Mouse (Mus musculus) hindbrain, embryonic 10.5 days (tissue): ENCODE data around the gene 3110082I17Rik. TPM values are rescaled to one million over a fixed set of nuclear protein-coding genes. Genes with fewer than 3 reads are reported as not detected.
A peak's percentile ranks its signal among the peaks of the same experiment; 100 is the strongest.

ENCODE experiments used
- DNase-seq: peaks from one replicate; pipeline ENCODE4 v3.0.0-alpha.2; 2017; ENCODE audit warnings: low spot score
- H3K27ac ChIP-seq: fragments of 300-500 bp; sonication (generic); 2 replicates; pipeline ENCODE4 v1.5.1; 2016; ENCODE audit warnings: mild to moderate bottlenecking, moderate library complexity
- H3K27me3 ChIP-seq: fragments of 300-500 bp; sonication (generic); 2 replicates; pipeline ENCODE4 v1.6.1; 2016; ENCODE audit warnings: mild to moderate bottlenecking; ENCODE audit not compliant: poor library complexity, insufficient read depth, severe bottlenecking
- H3K36me3 ChIP-seq: fragments of 300-500 bp; sonication (generic); 2 replicates; pipeline ENCODE4 v1.6.1; 2016; ENCODE audit warnings: mild to moderate bottlenecking, moderate library complexity
- H3K4me1 ChIP-seq: fragments of 300-500 bp; sonication (generic); replicated peaks from 2 replicates; pipeline ENCODE4 v1.6.1; 2016; ENCODE audit warnings: mild to moderate bottlenecking
- H3K4me3 ChIP-seq: fragments of 300-500 bp; sonication (generic); 2 replicates; pipeline ENCODE4 v1.5.1; 2016; ENCODE audit warnings: mild to moderate bottlenecking, moderate library complexity
- H3K9me3 ChIP-seq: fragments of 300-500 bp; sonication (generic); 2 replicates; pipeline ENCODE4 v1.6.1; 2016; ENCODE audit warnings: mild to moderate bottlenecking, moderate library complexity
- WGBS: fragments of 180-500 bp; shearing (Covaris S2); methylation state at CpG from one replicate; pipeline ENCODE4 v1.1.7; 2016; 5-methylcytosine and 5-hydroxymethylcytosine counted together
- polyA plus RNA-seq: library from polyadenylated mRNA; unstranded; fragments of >200 nt; fragmentation: Nextera tagmentation; extraction: Ambion mirVana; gene quantifications from 2 replicates; pipeline ENCODE4 v1.2.1, GENCODE M21; 2016

3110082I17Rik gene
- polyA plus RNA-seq, 1 experiment from 2014 or later = 49.1 TPM

GRCm38 (mm10) chr5:139327634-139328020 lies 132.7 kb downstream of the 3110082I17Rik start:
- WGBS = 79% methylated on average over 7 of the region's 7 CpGs
- H3K4me3 ChIP-seq = no peak overlapping the region
- DNase-seq = no peak
- peaks cover 21% of the 10 kb centered on the region for H3K4me1 ChIP-seq
- H3K27ac ChIP-seq = no peak overlapping the region
- H3K9me3 ChIP-seq = no peaks in the 10 kb centered on the region
- no peaks in the 10 kb centered on the region for H3K36me3 ChIP-seq
- peaks cover 63% of the 10 kb centered on the region for H3K27me3 ChIP-seq

GRCm38 (mm10) chr5:139326986-139327633 lies 133.2 kb downstream of the 3110082I17Rik start:
- DNase-seq = no peak
- Histone ChIP-seq H3K4me1 (peaks cover 21% of the 10 kb centered on the region), H3K27ac (no peak overlapping the region), H3K4me3 (no peak overlapping the region), H3K27me3 (peaks cover 68% of the 10 kb centered on the region), H3K36me3 (no peaks in the 10 kb centered on the region), H3K9me3 (no peaks in the 10 kb centered on the region)
- 72% methylated on average over 7 of the region's 7 CpGs for WGBS

GRCm38 (mm10) chr5:139326111-139326696 lies 134.1 kb downstream of the 3110082I17Rik start:
- H3K36me3 ChIP-seq = no peaks in the 10 kb centered on the region
- 67% methylated on average over 13 of the region's 13 CpGs for WGBS
- H3K27ac ChIP-seq = no peak overlapping the region
- H3K27me3 ChIP-seq = peaks cover 68% of the 10 kb centered on the region
- DNase-seq = no peak
- H3K9me3 ChIP-seq = no peaks in the 10 kb centered on the region
- peaks cover 18% of the 10 kb centered on the region for H3K4me1 ChIP-seq
- no peak overlapping the region for H3K4me3 ChIP-seq

GRCm38 (mm10) chr5:139325395-139325966 lies 134.8 kb downstream of the 3110082I17Rik start, which contains the start of gene Adap1:
Gene Adap1 (minus strand): TSS chr5:139325622.
- 4% methylated on average over 61 of the region's 61 CpGs for WGBS
- H3K27ac ChIP-seq = peak within 1 kb of the TSS; percentile 69
- H3K9me3 ChIP-seq = no peaks in the 10 kb centered on the region
- peak; percentile 36 for DNase-seq
- no peaks in the 10 kb centered on the region for H3K36me3 ChIP-seq
- peaks cover 18% of the 10 kb centered on the region for H3K4me1 ChIP-seq
- H3K27me3 ChIP-seq = peaks cover 67% of the 10 kb centered on the region
- H3K4me3 ChIP-seq = peak within 1 kb of the TSS; percentile 76

- Histone ChIP-seq H3K9me3 (no peaks in the 10 kb centered on the region), H3K27me3 (peaks cover 67% of the 10 kb centered on the region), H3K4me3 (peak overlapping the region; percentile 76), H3K4me1 (peaks cover 18% of the 10 kb centered on the region), H3K36me3 (no peaks in the 10 kb centered on the region), H3K27ac (peak overlapping the region; percentile 69)
- WGBS = 2% methylated on average over 60 of the region's 62 CpGs
- DNase-seq = peak; percentile 27
These were observed 135.5 kb downstream of the 3110082I17Rik start for GRCm38 (mm10) chr5:139324691-139325394.

- Histone ChIP-seq H3K4me1 (peaks cover 18% of the 10 kb centered on the region), H3K9me3 (no peaks in the 10 kb centered on the region), H3K4me3 (0 out of 2 replicates have a peak overlapping the region, but pooled peaks have one; percentile 76), H3K36me3 (no peaks in the 10 kb centered on the region), H3K27ac (no peak overlapping the region), H3K27me3 (peaks cover 63% of the 10 kb centered on the region)
- no peak for DNase-seq
- 64% methylated on average over 5 of the region's 5 CpGs for WGBS
These were observed 136.3 kb downstream of the 3110082I17Rik start for GRCm38 (mm10) chr5:139324045-139324491.

GRCm38 (mm10) chr5:139323260-139323924 lies 136.9 kb downstream of the 3110082I17Rik start:
- WGBS = 82% methylated on average over 9 of the region's 9 CpGs
- no peak for DNase-seq
- H3K27me3 ChIP-seq = peaks cover 63% of the 10 kb centered on the region
- H3K4me3 ChIP-seq = no peak overlapping the region
- no peaks in the 10 kb centered on the region for H3K36me3 ChIP-seq
- no peaks in the 10 kb centered on the region for H3K9me3 ChIP-seq
- no peak overlapping the region for H3K27ac ChIP-seq
- peaks cover 18% of the 10 kb centered on the region for H3K4me1 ChIP-seq

- Histone ChIP-seq H3K4me3 (no peak overlapping the region), H3K4me1 (peaks cover 27% of the 10 kb centered on the region), H3K27me3 (peaks cover 52% of the 10 kb centered on the region), H3K27ac (no peak overlapping the region), H3K36me3 (no peaks in the 10 kb centered on the region), H3K9me3 (no peaks in the 10 kb centered on the region)
- 81% methylated on average over 6 of the region's 6 CpGs for WGBS
- DNase-seq = no peak
These were observed 139.0 kb downstream of the 3110082I17Rik start for GRCm38 (mm10) chr5:139321331-139321730.

GRCm38 (mm10) chr5:139320424-139320823 lies 139.9 kb downstream of the 3110082I17Rik start:
- Histone ChIP-seq H3K4me1 (peaks cover 24% of the 10 kb centered on the region), H3K4me3 (no peak overlapping the region), H3K27ac (no peak overlapping the region), H3K36me3 (no peaks in the 10 kb centered on the region), H3K9me3 (no peaks in the 10 kb centered on the region), H3K27me3 (peaks cover 43% of the 10 kb centered on the region)
- DNase-seq = no peak
- 83% methylated on average over 7 of the region's 7 CpGs for WGBS

GRCm38 (mm10) chr5:139317751-139318504 lies 142.4 kb downstream of the 3110082I17Rik start:
- Histone ChIP-seq H3K27me3 (peaks cover 18% of the 10 kb centered on the region), H3K9me3 (no peaks in the 10 kb centered on the region), H3K4me1 (peaks cover 9% of the 10 kb centered on the region; the same call in 1 of the 2 replicates), H3K27ac (no peak overlapping the region), H3K36me3 (no peaks in the 10 kb centered on the region), H3K4me3 (no peak overlapping the region)
- DNase-seq = no peak
- WGBS = 64% methylated on average over 21 of the region's 21 CpGs

GRCm38 (mm10) chr5:139316982-139317675 lies 143.2 kb downstream of the 3110082I17Rik start:
- H3K27me3 ChIP-seq = peaks cover 10% of the 10 kb centered on the region; the same call in 1 of the 2 replicates
- no peaks in the 10 kb centered on the region for H3K9me3 ChIP-seq
- 71% methylated on average over 6 of the region's 6 CpGs for whole genome bisulfite sequencing
- no peak overlapping the region for H3K4me3 ChIP-seq
- no peaks in the 10 kb centered on the region for H3K36me3 ChIP-seq
- peaks cover 9% of the 10 kb centered on the region; the same call in 1 of the 2 replicates for H3K4me1 ChIP-seq
- H3K27ac ChIP-seq = no peak overlapping the region
- DNase-seq = no peak
